Mouse (Mus musculus) CD4-positive naive resting alpha-beta T cell, adult 76 days (primary cell): Measurements from ENCODE around the gene Gm11236. TPM values are rescaled to one million over a fixed set of nuclear protein-coding genes. Genes with fewer than 3 reads are reported as not detected.

Experiments used
- total RNA-seq: library from RNA; stranded (reverse); gene quantifications from one replicate; pipeline ENCODE4 v1.2.4, GENCODE M21; 2023

The Gm11236 gene
- not detected for total RNA-seq

DNA sequence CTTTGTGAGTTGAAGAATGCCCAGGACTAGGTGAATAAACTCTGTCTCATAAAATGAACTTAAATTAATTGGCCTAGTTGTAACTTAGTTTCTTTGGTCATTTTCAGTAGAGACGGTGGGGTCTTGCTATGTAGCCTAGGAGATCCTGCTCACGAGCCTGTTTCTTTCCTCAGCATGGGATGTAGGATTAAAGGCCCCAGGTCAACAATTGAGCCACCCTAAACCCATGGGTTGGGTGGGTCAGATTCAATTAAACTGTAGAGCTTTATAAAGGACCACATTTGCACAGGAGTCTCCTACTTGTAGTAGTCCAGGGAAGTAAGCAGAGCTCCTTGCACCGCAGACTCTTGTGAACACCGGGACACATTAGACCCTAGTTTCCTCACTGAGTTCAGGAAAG is at the start of gene Gm11236:
Gene Gm11236 (plus strand): TSS at position 301 of the 400 bp plus-strand sequence.

DNA sequence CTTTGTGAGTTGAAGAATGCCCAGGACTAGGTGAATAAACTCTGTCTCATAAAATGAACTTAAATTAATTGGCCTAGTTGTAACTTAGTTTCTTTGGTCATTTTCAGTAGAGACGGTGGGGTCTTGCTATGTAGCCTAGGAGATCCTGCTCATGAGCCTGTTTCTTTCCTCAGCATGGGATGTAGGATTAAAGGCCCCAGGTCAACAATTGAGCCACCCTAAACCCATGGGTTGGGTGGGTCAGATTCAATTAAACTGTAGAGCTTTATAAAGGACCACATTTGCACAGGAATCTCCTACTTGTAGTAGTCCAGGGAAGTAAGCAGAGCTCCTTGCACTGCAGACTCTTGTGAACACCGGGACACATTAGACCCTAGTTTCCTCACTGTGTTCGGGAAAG is 30.3 kb upstream of the Gm11236 start, which contains the start of gene Gm11238:
Gene Gm11238 (plus strand): TSS at position 301 of the 400 bp plus-strand sequence.

DNA sequence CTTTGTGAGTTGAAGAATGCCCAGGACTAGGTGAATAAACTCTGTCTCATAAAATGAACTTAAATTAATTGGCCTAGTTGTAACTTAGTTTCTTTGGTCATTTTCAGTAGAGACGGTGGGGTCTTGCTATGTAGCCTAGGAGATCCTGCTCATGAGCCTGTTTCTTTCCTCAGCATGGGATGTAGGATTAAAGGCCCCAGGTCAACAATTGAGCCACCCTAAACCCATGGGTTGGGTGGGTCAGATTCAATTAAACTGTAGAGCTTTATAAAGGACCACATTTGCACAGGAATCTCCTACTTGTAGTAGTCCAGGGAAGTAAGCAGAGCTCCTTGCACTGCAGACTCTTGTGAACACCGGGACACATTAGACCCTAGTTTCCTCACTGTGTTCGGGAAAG is 15.2 kb upstream of the Gm11236 start, which contains the start of gene Gm11237:
Gene Gm11237 (plus strand): TSS at position 301 of the 400 bp plus-strand sequence.

DNA sequence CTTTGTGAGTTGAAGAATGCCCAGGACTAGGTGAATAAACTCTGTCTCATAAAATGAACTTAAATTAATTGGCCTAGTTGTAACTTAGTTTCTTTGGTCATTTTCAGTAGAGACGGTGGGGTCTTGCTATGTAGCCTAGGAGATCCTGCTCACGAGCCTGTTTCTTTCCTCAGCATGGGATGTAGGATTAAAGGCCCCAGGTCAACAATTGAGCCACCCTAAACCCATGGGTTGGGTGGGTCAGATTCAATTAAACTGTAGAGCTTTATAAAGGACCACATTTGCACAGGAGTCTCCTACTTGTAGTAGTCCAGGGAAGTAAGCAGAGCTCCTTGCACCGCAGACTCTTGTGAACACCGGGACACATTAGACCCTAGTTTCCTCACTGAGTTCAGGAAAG is 30.1 kb downstream of the Gm11236 start, which contains the start of gene Gm11239:
Gene Gm11239 (plus strand): TSS at position 301 of the 400 bp plus-strand sequence.

DNA sequence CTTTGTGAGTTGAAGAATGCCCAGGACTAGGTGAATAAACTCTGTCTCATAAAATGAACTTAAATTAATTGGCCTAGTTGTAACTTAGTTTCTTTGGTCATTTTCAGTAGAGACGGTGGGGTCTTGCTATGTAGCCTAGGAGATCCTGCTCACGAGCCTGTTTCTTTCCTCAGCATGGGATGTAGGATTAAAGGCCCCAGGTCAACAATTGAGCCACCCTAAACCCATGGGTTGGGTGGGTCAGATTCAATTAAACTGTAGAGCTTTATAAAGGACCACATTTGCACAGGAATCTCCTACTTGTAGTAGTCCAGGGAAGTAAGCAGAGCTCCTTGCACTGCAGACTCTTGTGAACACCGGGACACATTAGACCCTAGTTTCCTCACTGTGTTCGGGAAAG is 45.3 kb downstream of the Gm11236 start, which contains the start of gene Gm428:
Gene Gm428 (plus strand): TSS at position 301 of the 400 bp plus-strand sequence.

Other genes starting within 250 kb of the Gm11236 start
- not detected for gene Gm11487, start 233.0 kb upstream of the Gm11236 start, total RNA-seq
- not detected for gene Gm11238, start 30.2 kb upstream of the Gm11236 start, total RNA-seq
- not detected for gene Gm11237, start 15.1 kb upstream of the Gm11236 start, total RNA-seq
- gene Gm11239, start 30.2 kb downstream of the Gm11236 start, total RNA-seq = not detected
- gene Gm428, start 45.4 kb downstream of the Gm11236 start, total RNA-seq = not detected
- gene Rasef, start 152.9 kb downstream of the Gm11236 start, total RNA-seq = not detected
- not detected for gene Gm11758, start 238.1 kb downstream of the Gm11236 start, total RNA-seq